Mouse (Mus musculus): ENCODE measurements at regions not wholly inside any gene's neighbourhood (a gene's known extent, or its start where the extent isn't known, plus 50 kb on each side); places are given as distances from the start of the nearest gene placed in this dataset.

DNA sequence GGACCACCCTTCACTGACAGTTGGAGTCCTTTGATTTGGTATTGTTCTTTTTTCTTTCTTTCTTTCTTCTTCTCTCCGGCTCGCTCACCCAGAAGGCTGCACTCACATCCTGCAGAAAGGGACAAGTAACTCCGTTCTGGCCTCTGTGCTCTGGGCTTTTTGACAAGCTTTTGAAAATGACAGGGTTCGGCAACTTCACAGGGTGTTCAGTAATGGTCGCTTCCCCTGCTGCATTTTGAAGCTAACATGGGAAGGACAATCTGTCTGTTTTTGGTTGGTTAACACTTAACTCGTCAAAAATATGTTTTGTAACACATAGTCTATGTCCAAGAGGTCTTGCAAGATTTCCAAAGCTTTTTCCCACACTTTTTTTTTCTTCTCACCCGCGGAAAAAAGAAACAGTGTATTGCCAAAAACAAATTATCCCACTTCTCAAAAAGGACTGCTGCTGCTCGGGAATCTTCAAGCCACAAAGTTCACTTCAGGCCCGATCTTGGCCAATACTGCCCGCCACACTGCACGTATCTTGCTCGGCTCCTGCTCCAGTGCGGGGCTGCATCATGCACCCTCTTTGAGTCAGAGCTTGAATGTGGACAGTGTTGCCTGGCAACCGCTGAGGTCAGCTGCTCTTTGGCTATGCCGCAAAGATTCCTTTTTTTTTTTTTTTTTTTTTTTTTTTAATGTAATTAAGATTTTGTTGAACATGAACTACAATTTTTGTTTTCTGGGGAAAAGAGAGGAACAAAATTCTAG lies 209.4 kb upstream of the Inhba start:
- whole genome bisulfite sequencing: 53% methylated on average over 16 of the region's 16 CpGs
- no peak overlapping the region for H3K4me2 ChIP-seq (ENCODE audit: low read depth, low read length)
- no peak for TF ChIP-seq EP300 (IDR thresholded peaks at IDR 0.05; ENCODE audit: low read depth)
- no peak for TF ChIP-seq CTCF (IDR thresholded peaks at IDR 0.05; ENCODE audit: low read depth)
- ATAC-seq (ENCODE audit: insufficient read depth, low read depth) (no peak), DNase-seq (ENCODE audit: low spot score) (no peak)
- no peak overlapping the region for H3K4me3 ChIP-seq (ENCODE audit: low read depth, low read length)
- H3K27me3 ChIP-seq (ENCODE audit: control insufficient read depth, insufficient read depth, low read length): no peaks in the 10 kb centered on the region
- H3K9ac ChIP-seq (replicated peaks; ENCODE audit: low read depth, low read length): no peak overlapping the region
- no peaks in the 10 kb centered on the region for H3K4me1 ChIP-seq (ENCODE audit: control insufficient read depth, insufficient read depth)
- no peak overlapping the region for H3K27ac ChIP-seq (ENCODE audit: low read depth)
- no peaks in the 10 kb centered on the region for H3K36me3 ChIP-seq (replicated peaks; ENCODE audit: control insufficient read depth, insufficient read depth, low read length)
- H3K9me3 ChIP-seq (replicated peaks; ENCODE audit: control insufficient read depth, low read length): no peaks in the 10 kb centered on the region

- ATAC-seq (ENCODE audit: insufficient read depth, low read depth) (no peak), DNase-seq (ENCODE audit: low spot score) (no peak)
- H3K9me3 ChIP-seq (replicated peaks; ENCODE audit: control insufficient read depth, low read length): no peaks in the 10 kb centered on the region
- H3K27ac ChIP-seq (ENCODE audit: low read depth): no peak overlapping the region
- no peak for TF ChIP-seq CTCF (IDR thresholded peaks at IDR 0.05; ENCODE audit: low read depth)
- no peak for TF ChIP-seq EP300 (IDR thresholded peaks at IDR 0.05; ENCODE audit: low read depth)
- H3K36me3 ChIP-seq (replicated peaks; ENCODE audit: control insufficient read depth, insufficient read depth, low read length): no peaks in the 10 kb centered on the region
- WGBS: 32% methylated on average over 1 of the region's 1 CpGs
- H3K27me3 ChIP-seq (ENCODE audit: control insufficient read depth, insufficient read depth, low read length): no peaks in the 10 kb centered on the region
- no peak overlapping the region for H3K9ac ChIP-seq (replicated peaks; ENCODE audit: low read depth, low read length)
- H3K4me1 ChIP-seq (ENCODE audit: control insufficient read depth, insufficient read depth): no peaks in the 10 kb centered on the region
- no peak overlapping the region for H3K4me3 ChIP-seq (ENCODE audit: low read depth, low read length)
- H3K4me2 ChIP-seq (ENCODE audit: low read depth, low read length): no peak overlapping the region
Measured at GRCm38 (mm10) chr13:15803965-15804364, 207.7 kb upstream of the Inhba start.

DNA sequence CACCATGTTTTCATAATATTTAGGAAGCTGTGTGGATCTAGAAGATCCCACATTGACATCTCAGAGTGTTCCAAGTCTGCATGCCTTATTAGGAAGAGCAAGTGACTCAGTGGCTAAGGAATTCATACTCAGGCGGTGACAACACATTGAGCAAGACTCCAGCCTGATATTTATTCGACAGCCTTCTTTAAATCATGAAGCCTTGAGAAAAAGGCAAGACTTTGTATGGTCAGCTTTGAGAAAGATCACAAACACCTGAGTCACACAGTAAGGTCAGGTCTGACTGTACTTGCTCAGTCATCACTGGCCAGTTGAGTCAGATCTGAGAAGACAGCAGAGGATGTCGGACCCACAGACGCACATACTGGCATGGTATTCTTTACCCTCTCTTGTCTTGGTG lies 204.7 kb upstream of the Inhba start:
- Histone ChIP-seq H3K4me3 (ENCODE audit: low read depth, low read length) (no peak overlapping the region), H3K4me1 (ENCODE audit: control insufficient read depth, insufficient read depth) (no peaks in the 10 kb centered on the region), H3K9me3 (replicated peaks; ENCODE audit: control insufficient read depth, low read length) (no peaks in the 10 kb centered on the region), H3K4me2 (ENCODE audit: low read depth, low read length) (no peak overlapping the region), H3K27me3 (ENCODE audit: control insufficient read depth, insufficient read depth, low read length) (no peaks in the 10 kb centered on the region), H3K36me3 (replicated peaks; ENCODE audit: control insufficient read depth, insufficient read depth, low read length) (no peaks in the 10 kb centered on the region), H3K27ac (ENCODE audit: low read depth) (no peak overlapping the region), H3K9ac (replicated peaks; ENCODE audit: low read depth, low read length) (no peak overlapping the region)
- WGBS: 58% methylated on average over 4 of the region's 4 CpGs
- peak; percentile 25 for DNase-seq (ENCODE audit: low spot score)
- no peak for ATAC-seq (ENCODE audit: insufficient read depth, low read depth)
- TF ChIP-seq CTCF (IDR thresholded peaks at IDR 0.05; ENCODE audit: low read depth) (no peak), EP300 (IDR thresholded peaks at IDR 0.05; ENCODE audit: low read depth) (no peak)

DNA sequence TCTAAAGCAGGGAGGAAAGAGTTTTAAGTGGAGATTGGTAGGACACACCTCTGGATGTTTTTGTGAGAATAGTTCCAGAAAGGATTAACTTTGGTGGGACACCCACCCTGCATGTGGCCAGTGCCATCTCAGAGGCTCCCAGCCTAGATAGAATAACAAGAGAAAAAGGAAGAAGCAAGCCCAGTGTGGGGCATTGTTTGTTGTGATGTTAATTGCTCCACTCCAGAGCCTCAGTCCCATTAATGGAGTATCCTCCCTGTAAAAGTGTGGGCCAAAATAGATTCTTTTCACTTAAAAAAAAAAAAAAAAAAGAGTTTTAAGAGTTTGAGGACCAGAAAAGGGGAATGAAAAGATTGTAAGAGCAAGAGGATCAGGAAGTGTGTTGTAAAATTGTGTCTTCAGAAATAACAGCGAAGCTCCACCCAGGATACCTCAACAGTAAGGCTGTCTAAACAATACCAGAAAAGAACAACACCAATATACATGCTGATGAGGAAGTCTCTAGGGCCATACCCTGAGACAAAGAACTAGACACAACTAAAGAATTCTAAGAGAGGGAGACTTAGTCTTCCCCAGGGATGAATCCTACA lies 189.3 kb upstream of the Inhba start:
- Histone ChIP-seq H3K36me3 (replicated peaks; ENCODE audit: control insufficient read depth, insufficient read depth, low read length) (no peaks in the 10 kb centered on the region), H3K9me3 (replicated peaks; ENCODE audit: control insufficient read depth, low read length) (no peaks in the 10 kb centered on the region), H3K9ac (replicated peaks; ENCODE audit: low read depth, low read length) (no peak overlapping the region), H3K4me3 (ENCODE audit: low read depth, low read length) (no peak overlapping the region), H3K4me1 (ENCODE audit: control insufficient read depth, insufficient read depth) (no peaks in the 10 kb centered on the region), H3K27me3 (ENCODE audit: control insufficient read depth, insufficient read depth, low read length) (no peaks in the 10 kb centered on the region), H3K4me2 (ENCODE audit: low read depth, low read length) (no peak overlapping the region), H3K27ac (ENCODE audit: low read depth) (no peak overlapping the region)
- 53% methylated on average over 1 of the region's 1 CpGs for WGBS
- ATAC-seq (ENCODE audit: insufficient read depth, low read depth) (no peak), DNase-seq (ENCODE audit: low spot score) (no peak)
- TF ChIP-seq CTCF (IDR thresholded peaks at IDR 0.05; ENCODE audit: low read depth) (no peak), EP300 (IDR thresholded peaks at IDR 0.05; ENCODE audit: low read depth) (no peak)

- TF ChIP-seq EP300 (IDR thresholded peaks at IDR 0.05; ENCODE audit: low read depth) (no peak), CTCF (IDR thresholded peaks at IDR 0.05; ENCODE audit: low read depth) (no peak)
- H3K4me2 ChIP-seq (ENCODE audit: low read depth, low read length): no peak overlapping the region
- no peaks in the 10 kb centered on the region for H3K9me3 ChIP-seq (replicated peaks; ENCODE audit: control insufficient read depth, low read length)
- H3K4me1 ChIP-seq (ENCODE audit: control insufficient read depth, insufficient read depth): no peaks in the 10 kb centered on the region
- no peak overlapping the region for H3K9ac ChIP-seq (replicated peaks; ENCODE audit: low read depth, low read length)
- no peak overlapping the region for H3K27ac ChIP-seq (ENCODE audit: low read depth)
- ATAC-seq (ENCODE audit: insufficient read depth, low read depth) (no peak), DNase-seq (ENCODE audit: low spot score) (no peak)
- H3K36me3 ChIP-seq (replicated peaks; ENCODE audit: control insufficient read depth, insufficient read depth, low read length): no peaks in the 10 kb centered on the region
- no peak overlapping the region for H3K4me3 ChIP-seq (ENCODE audit: low read depth, low read length)
- no peaks in the 10 kb centered on the region for H3K27me3 ChIP-seq (ENCODE audit: control insufficient read depth, insufficient read depth, low read length)
Measured at GRCm38 (mm10) chr13:15845806-15846205, 165.8 kb upstream of the Inhba start.

DNA sequence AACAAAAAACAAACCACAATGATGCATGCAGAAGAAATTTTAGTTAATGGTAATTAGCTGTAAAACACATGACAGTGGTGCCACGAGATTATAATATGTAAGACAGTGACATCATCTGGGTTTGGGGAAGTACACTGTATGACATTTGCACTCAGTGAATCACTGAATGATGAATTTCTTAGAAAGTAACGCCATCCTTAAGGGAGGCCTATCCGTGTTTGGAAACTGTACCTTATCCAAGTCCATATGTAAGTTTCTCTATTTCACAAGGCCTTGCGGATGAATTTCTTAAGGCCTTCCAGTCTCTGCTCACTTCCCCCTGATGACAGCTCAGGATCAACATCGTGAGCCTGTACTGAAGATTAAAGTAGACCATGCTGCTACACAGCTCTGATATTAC lies 163.6 kb upstream of the Inhba start:
- Histone ChIP-seq H3K27me3 (ENCODE audit: control insufficient read depth, insufficient read depth, low read length) (no peaks in the 10 kb centered on the region), H3K9ac (replicated peaks; ENCODE audit: low read depth, low read length) (no peak overlapping the region), H3K4me1 (ENCODE audit: control insufficient read depth, insufficient read depth) (no peaks in the 10 kb centered on the region), H3K4me2 (ENCODE audit: low read depth, low read length) (no peak overlapping the region), H3K9me3 (replicated peaks; ENCODE audit: control insufficient read depth, low read length) (no peaks in the 10 kb centered on the region), H3K27ac (ENCODE audit: low read depth) (no peak overlapping the region), H3K36me3 (replicated peaks; ENCODE audit: control insufficient read depth, insufficient read depth, low read length) (no peaks in the 10 kb centered on the region), H3K4me3 (ENCODE audit: low read depth, low read length) (no peak overlapping the region)
- ATAC-seq (ENCODE audit: insufficient read depth, low read depth): no peak
- no peak for DNase-seq (ENCODE audit: low spot score)
- no peak for TF ChIP-seq EP300 (IDR thresholded peaks at IDR 0.05; ENCODE audit: low read depth)
- TF ChIP-seq CTCF (IDR thresholded peaks at IDR 0.05; ENCODE audit: low read depth): no peak
- WGBS: 65% methylated on average over 5 of the region's 5 CpGs

Data from heart, postnatal 0 days (tissue).